Mouse (Mus musculus) urinary bladder, adult 18-20 months (tissue): Measurements from ENCODE around the gene Snx4.
"Not testable (repeated sequence)": the region's sequence is repeated elsewhere in the genome, so short reads cannot be mapped to it uniquely, and the experiment has no call there.

Source experiments
- DNase-seq, 2 experiments: peaks; one replicate each; pipeline ENCODE4 v3.0.0; 2022; ENCODE audit warnings: low spot score in 2 of 2, mixed read lengths in 2 of 2

Gene Snx4

GRCm38 (mm10) chr16:33251194-33252051 lies at the start of gene Snx4:
TSS of gene Snx4 (plus strand) at chr16:33251442.
- DNase-seq = peak; percentile 87 to 97

GRCm38 (mm10) chr16:33210812-33211211 lies 40.4 kb upstream of the Snx4 start:
- no peak for DNase-seq

GRCm38 (mm10) chr16:33216313-33217003 lies 34.8 kb upstream of the Snx4 start:
- DNase-seq = no peak

- not testable (repeated sequence) for DNase-seq
Measured at GRCm38 (mm10) chr16:33217553-33218085, 33.6 kb upstream of the Snx4 start.

GRCm38 (mm10) chr16:33222482-33222881 lies 28.8 kb upstream of the Snx4 start:
- DNase-seq = no peak

GRCm38 (mm10) chr16:33224381-33224780 lies 26.9 kb upstream of the Snx4 start:
- DNase-seq = no peak

- no peak for DNase-seq
Measured at GRCm38 (mm10) chr16:33234128-33234527, 17.1 kb upstream of the Snx4 start.

- no peak for DNase-seq
Measured at GRCm38 (mm10) chr16:33236151-33236550, 15.1 kb upstream of the Snx4 start.

- DNase-seq = no peak
Measured at GRCm38 (mm10) chr16:33239305-33239704, 11.9 kb upstream of the Snx4 start.

GRCm38 (mm10) chr16:33242046-33242445 lies 9.2 kb upstream of the Snx4 start:
- DNase-seq = no peak

- no peak for DNase-seq
Measured at GRCm38 (mm10) chr16:33244136-33244691, 7.0 kb upstream of the Snx4 start.

- DNase-seq = no peak
Measured at GRCm38 (mm10) chr16:33244933-33245470, 6.2 kb upstream of the Snx4 start.

- no peak for DNase-seq
Measured at GRCm38 (mm10) chr16:33246526-33246925, 4.7 kb upstream of the Snx4 start.

- DNase-seq = no peak
Measured at GRCm38 (mm10) chr16:33247006-33247405, 4.2 kb upstream of the Snx4 start.

GRCm38 (mm10) chr16:33250651-33251120 lies 556 bp upstream of the Snx4 start:
- no peak for DNase-seq

- DNase-seq = no peak
Measured at GRCm38 (mm10) chr16:33255601-33256000, 4.4 kb downstream of the Snx4 start.

- no peak for DNase-seq
Measured at GRCm38 (mm10) chr16:33258530-33258929, 7.3 kb downstream of the Snx4 start.

- DNase-seq = no peak
Measured at GRCm38 (mm10) chr16:33259824-33260223, 8.6 kb downstream of the Snx4 start.

GRCm38 (mm10) chr16:33260825-33261224 lies 9.6 kb downstream of the Snx4 start:
- DNase-seq = no peak

- DNase-seq = no peak
Measured at GRCm38 (mm10) chr16:33261584-33262061, 10.4 kb downstream of the Snx4 start.

GRCm38 (mm10) chr16:33262096-33262495 lies 10.9 kb downstream of the Snx4 start:
- DNase-seq = no peak
